ENCODE assay signal across 22 mouse cellular contexts in the genomic region with DNA sequence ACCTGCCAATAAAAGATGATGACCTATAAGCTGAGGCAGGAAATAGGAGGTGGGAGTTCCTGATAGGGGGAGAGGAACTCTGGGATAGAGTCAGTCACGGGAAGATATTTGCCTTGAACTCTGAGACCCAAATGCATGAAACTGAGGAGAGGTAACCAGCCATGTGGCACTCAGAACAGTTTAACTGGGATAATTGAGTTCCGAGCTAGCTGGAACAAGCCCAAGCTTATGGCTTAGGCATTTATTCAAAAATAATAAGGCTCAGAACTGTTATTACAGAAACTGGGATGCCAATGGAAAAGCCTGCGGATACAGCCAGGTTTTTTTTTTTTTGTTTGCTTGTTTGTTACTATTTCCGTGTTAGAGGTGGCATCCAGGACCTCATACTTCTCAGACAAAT.
A peak's percentile ranks its signal among the peaks of the same experiment; 100 is the strongest.
DNase-seq lines count a peak whose midpoint lies in the region; ATAC-seq lines count a peak whose summit lies in the region.
"Had no signal": no experiment of that assay in that cellular context is flagged by ENCODE, and none has a peak within 500 bp of the region (broad histone marks: within the 10 kb centered on the region; RNA-seq: fewer than 3 reads in every experiment).

No protein-coding gene starts in this region.

- WGBS in embryonic facial prominence, embryonic 13.5 days: 53% methylated on average over 4 of the region's 4 CpGs
- WGBS in embryonic facial prominence, embryonic 10.5 days: 85% methylated on average over 4 of the region's 4 CpGs
- 48% methylated on average over 4 of the region's 4 CpGs for WGBS in embryonic facial prominence, embryonic 14.5 days
- 93% methylated on average over 4 of the region's 4 CpGs for WGBS in midbrain, embryonic 10.5 days
- 88% methylated on average over 4 of the region's 4 CpGs for WGBS in limb, embryonic 10.5 days

- H3K9ac ChIP-seq in embryonic facial prominence, embryonic 13.5 days: no peak overlapping the region
- H3K9ac ChIP-seq in embryonic facial prominence, embryonic 14.5 days (ENCODE audit: low read depth, low read length): no peak overlapping the region

- no peaks in the 10 kb centered on the region for H3K36me3 ChIP-seq in embryonic facial prominence, embryonic 13.5 days
- H3K36me3 ChIP-seq in embryonic facial prominence, embryonic 10.5 days (replicated peaks): no peaks in the 10 kb centered on the region
- H3K36me3 ChIP-seq in embryonic facial prominence, embryonic 14.5 days (ENCODE audit: control insufficient read depth, insufficient read depth, low read length): no peaks in the 10 kb centered on the region
- no peaks in the 10 kb centered on the region for H3K36me3 ChIP-seq in midbrain, embryonic 10.5 days
- H3K36me3 ChIP-seq in limb, embryonic 10.5 days: no peaks in the 10 kb centered on the region
- H3K36me3 ChIP-seq: G1E had no signal

- no peaks in the 10 kb centered on the region for H3K27me3 ChIP-seq in embryonic facial prominence, embryonic 13.5 days
- peaks cover 9% of the 10 kb centered on the region; the same call in 1 of the 2 replicates for H3K27me3 ChIP-seq in embryonic facial prominence, embryonic 10.5 days (replicated peaks; ENCODE audit: low read depth, poor library complexity, severe bottlenecking)
- H3K27me3 ChIP-seq in embryonic facial prominence, embryonic 14.5 days (replicated peaks; ENCODE audit: control insufficient read depth, insufficient read depth, low read length): no peaks in the 10 kb centered on the region
- peaks cover 36% of the 10 kb centered on the region for H3K27me3 ChIP-seq in midbrain, embryonic 10.5 days (ENCODE audit: low read depth, poor library complexity, severe bottlenecking)
- no peaks in the 10 kb centered on the region for H3K27me3 ChIP-seq in limb, embryonic 10.5 days (ENCODE audit: low read depth, poor library complexity, severe bottlenecking)
- H3K27me3 ChIP-seq: Patski had no signal

- no peak overlapping the region for H3K4me2 ChIP-seq in embryonic facial prominence, embryonic 13.5 days
- no peak overlapping the region for H3K4me2 ChIP-seq in embryonic facial prominence, embryonic 14.5 days (ENCODE audit: low read depth, low read length)

- H3K4me1 ChIP-seq in embryonic facial prominence, embryonic 13.5 days: peaks cover 3% of the 10 kb centered on the region; the same call in 1 of the 2 replicates
- no peaks in the 10 kb centered on the region for H3K4me1 ChIP-seq in embryonic facial prominence, embryonic 10.5 days
- no peaks in the 10 kb centered on the region for H3K4me1 ChIP-seq in embryonic facial prominence, embryonic 14.5 days (ENCODE audit: control insufficient read depth, insufficient read depth, low read length)
- peaks cover 7% of the 10 kb centered on the region for H3K4me1 ChIP-seq in midbrain, embryonic 10.5 days
- H3K4me1 ChIP-seq in limb, embryonic 10.5 days: no peaks in the 10 kb centered on the region

- H3K9me3 ChIP-seq in embryonic facial prominence, embryonic 13.5 days: no peaks in the 10 kb centered on the region
- H3K9me3 ChIP-seq in embryonic facial prominence, embryonic 10.5 days: no peaks in the 10 kb centered on the region
- no peaks in the 10 kb centered on the region for H3K9me3 ChIP-seq in embryonic facial prominence, embryonic 14.5 days (ENCODE audit: control insufficient read depth, low read length)
- H3K9me3 ChIP-seq in midbrain, embryonic 10.5 days (replicated peaks): no peaks in the 10 kb centered on the region
- no peaks in the 10 kb centered on the region for H3K9me3 ChIP-seq in limb, embryonic 10.5 days (replicated peaks)

- no peak overlapping the region for H3K4me3 ChIP-seq in embryonic facial prominence, embryonic 13.5 days
- no peak overlapping the region for H3K4me3 ChIP-seq in embryonic facial prominence, embryonic 10.5 days
- no peak overlapping the region for H3K4me3 ChIP-seq in embryonic facial prominence, embryonic 14.5 days (ENCODE audit: low read depth, low read length)
- no peak overlapping the region for H3K4me3 ChIP-seq in midbrain, embryonic 10.5 days
- no peak overlapping the region for H3K4me3 ChIP-seq in limb, embryonic 10.5 days

- no peak for ATAC-seq in embryonic facial prominence, embryonic 13.5 days (ENCODE audit: insufficient number of reproducible peaks, insufficient read depth, low FRiP score, low TSS enrichment, low read depth)
- no peak for ATAC-seq in embryonic facial prominence, embryonic 14.5 days (ENCODE audit: low read depth)
- ATAC-seq: activated CD4-positive, CD25-positive, alpha-beta regulatory T cell, adult 4 months; CD4-positive, CD25-positive, alpha-beta regulatory T cell, adult 4 months; Patski had no signal

- peak overlapping the region; percentile 36 for H3K27ac ChIP-seq in embryonic facial prominence, embryonic 13.5 days
- no peak overlapping the region for H3K27ac ChIP-seq in embryonic facial prominence, embryonic 10.5 days (replicated peaks)
- no peak overlapping the region for H3K27ac ChIP-seq in embryonic facial prominence, embryonic 14.5 days (replicated peaks; ENCODE audit: low read depth, low read length)
- H3K27ac ChIP-seq in midbrain, embryonic 10.5 days (replicated peaks): no peak overlapping the region
- no peak overlapping the region for H3K27ac ChIP-seq in limb, embryonic 10.5 days

- DNase-seq in embryonic facial prominence, embryonic 10.5 days (ENCODE audit: low spot score): no peak
- peak; percentile 83 for DNase-seq in adipocyte (ENCODE audit: low spot score)
- DNase-seq in embryonic facial prominence, embryonic 14.5 days (ENCODE audit: low spot score): peak; percentile 57
- DNase-seq in fibroblast of lung, adult 2 months (ENCODE audit: low read depth): peak; percentile 36
- no peak for DNase-seq in midbrain, embryonic 10.5 days (ENCODE audit: low spot score)
- no peak for DNase-seq in limb, embryonic 10.5 days (ENCODE audit: low spot score)
- no peak for DNase-seq in urinary bladder, postnatal 10 days (ENCODE audit: low spot score)
- DNase-seq: adrenal gland, adult 2 months; adrenal gland, adult 8-10 months; adrenal gland, postnatal 10 days; adrenal gland, postnatal 14 days; adrenal gland, postnatal 25 days; adrenal gland, postnatal 36 days; B cell, adult 2 months; cerebellum, adult 11 months; cerebellum, adult 11-12 months; cerebellum, adult 18-20 months had no signal

Comparison
In these comparisons a context has a peak if more than half of its experiments do, and no peak if none do; other contexts are left out.
1. DNase-seq: peak in adipocyte (single experiment), embryonic facial prominence, embryonic 14.5 days (single experiment) and fibroblast of lung, adult 2 months (single experiment); none in embryonic facial prominence, embryonic 10.5 days (single experiment), midbrain, embryonic 10.5 days (single experiment), limb, embryonic 10.5 days (single experiment) and urinary bladder, postnatal 10 days (single experiment).